Mouse (Mus musculus) hindbrain, embryonic 16.5 days (tissue): Measurements from ENCODE around the gene Hcn1. TPM values are rescaled to one million over a fixed set of nuclear protein-coding genes. Genes with fewer than 3 reads are reported as not detected.

ENCODE experiments used
- ATAC-seq: fragments of 200-750 bp; cut with Nextera tagmentation; 2 replicates; pipeline ENCODE4 v1.8.0; 2017; ENCODE audit warnings: moderate TSS enrichment, moderate library complexity
- H3K27ac ChIP-seq: fragments of 300-500 bp; sonication (generic); 2 replicates; pipeline ENCODE4 v1.5.1; 2014; ENCODE audit warnings: low read depth, mild to moderate bottlenecking, control low read depth, low read length, moderate library complexity
- H3K27me3 ChIP-seq: fragments of 300-500 bp; sonication (generic); replicated peaks from 2 replicates; pipeline ENCODE4 v1.6.1; 2014; ENCODE audit warnings: low read length; ENCODE audit not compliant: control insufficient read depth, insufficient read depth
- H3K36me3 ChIP-seq: fragments of 300-500 bp; sonication (generic); 2 replicates; pipeline ENCODE4 v1.6.1; 2014; ENCODE audit warnings: mild to moderate bottlenecking, low read length, moderate library complexity, mixed read lengths; ENCODE audit not compliant: control insufficient read depth, insufficient read depth
- H3K4me1 ChIP-seq: fragments of 300-500 bp; sonication (generic); 2 replicates; pipeline ENCODE4 v1.6.1; 2014; ENCODE audit warnings: low read depth, low read length; ENCODE audit not compliant: control insufficient read depth, insufficient read depth
- H3K4me2 ChIP-seq: fragments of 300-500 bp; sonication (generic); 2 replicates; pipeline ENCODE4 v1.6.1; 2014; ENCODE audit warnings: mild to moderate bottlenecking, low read length, control low read depth, moderate library complexity
- H3K4me3 ChIP-seq: fragments of 300-500 bp; sonication (generic); 2 replicates; pipeline ENCODE4 v1.5.1; 2014; ENCODE audit warnings: mild to moderate bottlenecking, low read length, control low read depth, moderate library complexity
- H3K9ac ChIP-seq: fragments of 300-500 bp; sonication (generic); 2 replicates; pipeline ENCODE4 v1.6.1; 2014; ENCODE audit warnings: low read depth, mild to moderate bottlenecking, control low read depth, low read length, moderate library complexity
- H3K9me3 ChIP-seq: fragments of 300-500 bp; sonication (generic); 2 replicates; pipeline ENCODE4 v1.6.1; 2014; ENCODE audit warnings: mild to moderate bottlenecking, low read length, moderate library complexity; ENCODE audit not compliant: control insufficient read depth
- WGBS: fragments of 180-500 bp; shearing (Covaris S2); extraction: QIAGEN DNeasy Blood & Tissue Kit; methylation state at CpG from one replicate; pipeline ENCODE4 v1.1.7; 2014; 5-methylcytosine and 5-hydroxymethylcytosine counted together
- polyA plus RNA-seq: library from polyadenylated mRNA; unstranded; fragments of >200 nt; fragmentation: Nextera tagmentation; extraction: Ambion mirVana; gene quantifications from 2 replicates; pipeline ENCODE4 v1.2.1, GENCODE M21; 2015

The Hcn1 gene
- polyA plus RNA-seq, 1 experiment from 2014 or later, result 1.6 TPM

- no peaks in the 10 kb centered on the region for H3K36me3 ChIP-seq
- ATAC-seq, result no peak
- 46% methylated on average over 1 of the region's 1 CpGs for WGBS
- no peak overlapping the region for H3K4me2 ChIP-seq
- H3K4me1 ChIP-seq, result no peaks in the 10 kb centered on the region
- no peak overlapping the region for H3K9ac ChIP-seq
- no peaks in the 10 kb centered on the region for H3K27me3 ChIP-seq
- H3K27ac ChIP-seq, result no peak overlapping the region
- no peaks in the 10 kb centered on the region for H3K9me3 ChIP-seq
- H3K4me3 ChIP-seq, result no peak overlapping the region
Measured at GRCm38 (mm10) chr13:117947704-117948376, 345.7 kb downstream of the Hcn1 start.

GRCm38 (mm10) chr13:117958496-117959421 is 356.6 kb downstream of the Hcn1 start:
- Histone ChIP-seq H3K9ac (no peak overlapping the region), H3K27ac (no peak overlapping the region), H3K36me3 (no peaks in the 10 kb centered on the region), H3K4me1 (no peaks in the 10 kb centered on the region), H3K4me2 (peak overlapping the region; percentile 35), H3K9me3 (no peaks in the 10 kb centered on the region), H3K4me3 (no peak overlapping the region), H3K27me3 (no peaks in the 10 kb centered on the region)
- ATAC-seq, result peak; percentile 40
- WGBS, result 10% methylated on average over 18 of the region's 18 CpGs

- Histone ChIP-seq H3K36me3 (no peaks in the 10 kb centered on the region), H3K9ac (no peak overlapping the region), H3K27ac (no peak overlapping the region), H3K4me2 (no peak overlapping the region), H3K4me1 (no peaks in the 10 kb centered on the region), H3K9me3 (no peaks in the 10 kb centered on the region), H3K4me3 (no peak overlapping the region), H3K27me3 (no peaks in the 10 kb centered on the region)
- ATAC-seq, result no peak
Measured at GRCm38 (mm10) chr13:117964620-117965019, 362.5 kb downstream of the Hcn1 start.

- Histone ChIP-seq H3K27ac (no peak overlapping the region), H3K4me3 (no peak overlapping the region), H3K9ac (no peak overlapping the region), H3K9me3 (no peaks in the 10 kb centered on the region), H3K36me3 (no peaks in the 10 kb centered on the region), H3K27me3 (no peaks in the 10 kb centered on the region), H3K4me1 (no peaks in the 10 kb centered on the region), H3K4me2 (no peak overlapping the region)
- WGBS, result 71% methylated on average over 7 of the region's 7 CpGs
- no peak for ATAC-seq
Measured at GRCm38 (mm10) chr13:117975382-117975781, 373.3 kb downstream of the Hcn1 start.

- no peak for ATAC-seq
- Histone ChIP-seq H3K27ac (no peak overlapping the region), H3K9me3 (no peaks in the 10 kb centered on the region), H3K9ac (no peak overlapping the region), H3K36me3 (no peaks in the 10 kb centered on the region), H3K4me2 (no peak overlapping the region), H3K4me1 (no peaks in the 10 kb centered on the region), H3K27me3 (no peaks in the 10 kb centered on the region), H3K4me3 (no peak overlapping the region)
- 64% methylated on average over 10 of the region's 10 CpGs for WGBS
Measured at GRCm38 (mm10) chr13:117975823-117976222, 373.7 kb downstream of the Hcn1 start.

GRCm38 (mm10) chr13:117984339-117984738 is 382.2 kb downstream of the Hcn1 start:
- Histone ChIP-seq H3K36me3 (no peaks in the 10 kb centered on the region), H3K4me1 (no peaks in the 10 kb centered on the region), H3K27ac (no peak overlapping the region), H3K9ac (no peak overlapping the region), H3K4me3 (no peak overlapping the region), H3K9me3 (no peaks in the 10 kb centered on the region), H3K27me3 (no peaks in the 10 kb centered on the region), H3K4me2 (no peak overlapping the region)
- WGBS, result 72% methylated on average over 2 of the region's 2 CpGs
- ATAC-seq, result no peak

- no peaks in the 10 kb centered on the region for H3K4me1 ChIP-seq
- H3K9me3 ChIP-seq, result no peaks in the 10 kb centered on the region
- 94% methylated on average over 2 of the region's 2 CpGs for WGBS
- no peak overlapping the region for H3K27ac ChIP-seq
- no peaks in the 10 kb centered on the region for H3K36me3 ChIP-seq
- no peaks in the 10 kb centered on the region for H3K27me3 ChIP-seq
- no peak overlapping the region for H3K4me3 ChIP-seq
- H3K4me2 ChIP-seq, result no peak overlapping the region
- no peak for ATAC-seq
- no peak overlapping the region for H3K9ac ChIP-seq
Measured at GRCm38 (mm10) chr13:117999767-118000488, 397.8 kb downstream of the Hcn1 start.

- no peak overlapping the region for H3K9ac ChIP-seq
- H3K4me1 ChIP-seq, result no peaks in the 10 kb centered on the region
- H3K27me3 ChIP-seq, result no peaks in the 10 kb centered on the region
- H3K27ac ChIP-seq, result no peak overlapping the region
- ATAC-seq, result no peak
- no peaks in the 10 kb centered on the region for H3K36me3 ChIP-seq
- H3K4me2 ChIP-seq, result no peak overlapping the region
- no peaks in the 10 kb centered on the region for H3K9me3 ChIP-seq
- H3K4me3 ChIP-seq, result no peak overlapping the region
- WGBS, result 89% methylated on average over 2 of the region's 2 CpGs
Measured at GRCm38 (mm10) chr13:118000538-118000937, 398.4 kb downstream of the Hcn1 start.

GRCm38 (mm10) chr13:118021176-118021575 is 419.1 kb downstream of the Hcn1 start:
- no peaks in the 10 kb centered on the region for H3K4me1 ChIP-seq
- ATAC-seq, result no peak
- WGBS, result 90% methylated on average over 1 of the region's 1 CpGs

More at GRCm38 (mm10) chr13:118021176-118021575, 419.1 kb downstream of the Hcn1 start:
- Histone ChIP-seq H3K27me3 (no peaks in the 10 kb centered on the region), H3K4me2 (no peak overlapping the region), H3K9me3 (no peaks in the 10 kb centered on the region), H3K4me3 (no peak overlapping the region), H3K36me3 (no peaks in the 10 kb centered on the region), H3K27ac (no peak overlapping the region), H3K9ac (no peak overlapping the region)
